Mouse (Mus musculus) ES-E14 (cell line): Measurements from ENCODE around the gene Gck.

Experiments used
- MAFK ChIP-seq: IDR thresholded peaks from 2 replicates; pipeline ENCODE4 v1.6.1; 2014; ENCODE audit warnings: mild to moderate bottlenecking, low read depth, low read length, inconsistent platforms; ENCODE audit not compliant: insufficient read depth
- ZNF384 ChIP-seq: IDR thresholded peaks from 2 replicates; pipeline ENCODE4 v1.6.1; 2012; ENCODE audit warnings: low read depth, low read length, inconsistent platforms

GRCm38 (mm10) chr11:5971202-5971601 lies 21.3 kb upstream of the Gck start:
- TF ChIP-seq MAFK (no peak), ZNF384 (no peak)
